Mouse (Mus musculus) liver, embryonic 14.5 days (tissue): ENCODE data around the gene Ccdc149.

ENCODE experiments used
- CTCF ChIP-seq: IDR thresholded peaks from 2 replicates; pipeline ENCODE4 v1.5.1; 2016; ENCODE audit warnings: antibody characterized with exemption, low read depth, control low read depth
- EP300 ChIP-seq: IDR thresholded peaks from 2 replicates; pipeline ENCODE4 v1.6.1; 2016; ENCODE audit warnings: antibody characterized with exemption, low read depth

GRCm38 (mm10) chr5:52491496-52491895, 20.2 kb upstream of the Ccdc149 start:
- no peak for TF ChIP-seq CTCF
- no peak for TF ChIP-seq EP300
